Comparison of ENCODE assay signal across 8 mouse cellular contexts in genomic region chr4:102572591-102572990, GRCm38 (mm10).
DNase-seq lines count a peak whose midpoint lies in the region; ATAC-seq and TF ChIP-seq lines count a peak whose summit lies in the region.

No protein-coding gene starts in this region.

- no peaks in the 10 kb centered on the region for H3K27me3 ChIP-seq in limb, embryonic 15.5 days

- peaks cover 28% of the 10 kb centered on the region for H3K4me1 ChIP-seq in brown adipose tissue, adult 24 weeks (ENCODE audit: control insufficient read depth, insufficient read depth, insufficient read length, low read length)
- peaks cover 34% of the 10 kb centered on the region for H3K4me1 ChIP-seq in limb, embryonic 15.5 days

- no peak for TF ChIP-seq CTCF in layer of hippocampus, adult 2 months (conservative IDR thresholded peaks at IDR 0.05)

- WGBS in limb, embryonic 15.5 days: 65% methylated on average over 3 of the region's 3 CpGs

- H3K4me2 ChIP-seq in limb, embryonic 15.5 days: peak overlapping the region; percentile 38

- no peak overlapping the region for H3K9ac ChIP-seq in limb, embryonic 15.5 days

- DNase-seq in layer of hippocampus, adult 2 months (ENCODE audit: low spot score in 2 of 2): no peak
- DNase-seq in layer of hippocampus, postnatal 14 days (ENCODE audit: low spot score in 2 of 2): no peak
- DNase-seq in frontal cortex, postnatal 10 days (ENCODE audit: low spot score in 2 of 2): no peak
- no peak for DNase-seq in gastrocnemius, postnatal 14 days

- intact Hi-C loops in gastrocnemius, postnatal 14 days (cut with DNase I; ENCODE audit: low total_unique reads): no loop called here

- peak overlapping the region; percentile 23; the same call in 1 of the 2 replicates for H3K4me3 ChIP-seq in layer of hippocampus, adult 2 months
- H3K4me3 ChIP-seq in brown adipose tissue, adult 24 weeks (ENCODE audit: insufficient read depth, low read depth, low read length): peak overlapping the region; percentile 76
- peak overlapping the region; percentile 33 for H3K4me3 ChIP-seq in limb, embryonic 15.5 days

- H3K36me3 ChIP-seq in limb, embryonic 15.5 days: no peaks in the 10 kb centered on the region

- H3K27ac ChIP-seq in layer of hippocampus, adult 2 months: peak overlapping the region; percentile 79
- peak overlapping the region; percentile 96 for H3K27ac ChIP-seq in brown adipose tissue, adult 24 weeks (replicated peaks; ENCODE audit: low read depth, low read length)
- H3K27ac ChIP-seq in limb, embryonic 15.5 days: no peak overlapping the region

- ATAC-seq in CD4-positive, CD25-positive, alpha-beta regulatory T cell, adult 4 months: peak; percentile 12
- no peak for ATAC-seq in limb, embryonic 15.5 days (ENCODE audit: insufficient number of reproducible peaks, low FRiP score, low TSS enrichment, low read depth)
- ATAC-seq in frontal cortex, adult (ENCODE audit: low TSS enrichment): no peak

- H3K9me3 ChIP-seq in limb, embryonic 15.5 days: no peaks in the 10 kb centered on the region

Comparison
In these comparisons a context has a peak if more than half of its experiments do, and no peak if none do; other contexts are left out.
1. H3K4me3 ChIP-seq: peak in every context shown above with its lines; median percentile 76 in brown adipose tissue, adult 24 weeks; 33 in limb, embryonic 15.5 days; 23 in layer of hippocampus, adult 2 months.